Mouse (Mus musculus) liver, adult 2 months (tissue): Measurements from ENCODE around the gene Tnpo2. TPM values are rescaled to one million over a fixed set of nuclear protein-coding genes. Genes with fewer than 3 reads are reported as not detected.

Source experiments
- DNase-seq: peaks from one replicate; pipeline ENCODE4 v3.0.0-alpha.2; 2011; ENCODE audit warnings: low read depth, low spot score; ENCODE audit errors: extremely low read depth
- H3K27ac ChIP-seq: fragments of 200-500 bp; replicated peaks from 2 replicates; pipeline ENCODE4 v1.5.1; 2012; ENCODE audit warnings: low read depth, mild to moderate bottlenecking, control low read depth, inconsistent platforms, low read length; ENCODE audit not compliant: insufficient read depth
- H3K27me3 ChIP-seq: fragments of 200-500 bp; 2 replicates; pipeline ENCODE4 v1.6.1; 2012; ENCODE audit warnings: mild to moderate bottlenecking, moderate library complexity, low read length, inconsistent platforms; ENCODE audit not compliant: control insufficient read depth, insufficient read depth
- H3K36me3 ChIP-seq: fragments of 200-500 bp; 2 replicates; pipeline ENCODE4 v1.6.1; 2012; ENCODE audit warnings: low read length, inconsistent platforms; ENCODE audit not compliant: control insufficient read depth, insufficient read depth
- H3K4me1 ChIP-seq: fragments of 200-500 bp; 2 replicates; pipeline ENCODE4 v1.6.1; 2011; ENCODE audit warnings: low read length; ENCODE audit not compliant: control insufficient read depth, insufficient read depth
- H3K4me3 ChIP-seq: fragments of 200-500 bp; 2 replicates; pipeline ENCODE4 v1.5.1; 2011; ENCODE audit warnings: low read depth, mild to moderate bottlenecking, control low read depth, low read length, moderate library complexity; ENCODE audit not compliant: insufficient read depth
- H3K79me2 ChIP-seq: fragments of 200-500 bp; 2 replicates; pipeline ENCODE4 v1.6.1; 2012; ENCODE audit warnings: inconsistent platforms, mild to moderate bottlenecking, low read length, moderate library complexity; ENCODE audit not compliant: control insufficient read depth, insufficient read depth
- H3K9ac ChIP-seq: fragments of 200-500 bp; 2 replicates; pipeline ENCODE4 v1.6.1; 2012; ENCODE audit warnings: low read depth, mild to moderate bottlenecking, control low read depth, inconsistent platforms, low read length
- CTCF ChIP-seq: fragments of 200-500 bp; IDR thresholded peaks from 2 replicates; pipeline ENCODE4 v1.5.1; 2011; ENCODE audit warnings: low read depth, low read length, control low read depth
- POLR2A ChIP-seq: fragments of 200-500 bp; IDR thresholded peaks from 2 replicates; pipeline ENCODE4 v1.6.1; 2011; ENCODE audit warnings: low read length, control low read depth; ENCODE audit not compliant: insufficient read depth; ENCODE audit errors: extremely low read depth
- WGBS: fragments of 180-500 bp; shearing (Covaris S2); methylation state at CpG from one replicate; pipeline ENCODE4 v1.1.7; 2018; 5-methylcytosine and 5-hydroxymethylcytosine counted together
- polyA plus RNA-seq: library from polyadenylated mRNA; depleted of rRNA; stranded (reverse); fragments of >200 nt; gene quantifications from 2 replicates; pipeline ENCODE4 v1.2.3, GENCODE M21; 2012; rRNA removed
- total RNA-seq: library from RNA; depleted of rRNA; stranded (reverse); fragments of >200 nt; gene quantifications from 2 replicates; pipeline ENCODE4 v1.2.3, GENCODE M21; 2014; rRNA removed

Gene Tnpo2
- 15.4 and 23.3 TPM in 2 replicates for total RNA-seq
- 28.8 and 33.1 TPM in 2 replicates for polyA plus RNA-seq

- TF ChIP-seq POLR2A (0 out of 2 replicates have a peak, but pooled peaks have one; percentile 11), CTCF (no peak)
- under 1% methylated on average over 58 of the region's 59 CpGs for WGBS
- Histone ChIP-seq H3K79me2 (peaks cover 14% of the 10 kb centered on the region; the same call in 1 of the 2 replicates), H3K27me3 (no peaks in the 10 kb centered on the region), H3K9ac (peak within 1 kb of the TSS; percentile 91), H3K27ac (peak within 1 kb of the TSS; percentile 95), H3K36me3 (peaks cover 2% of the 10 kb centered on the region), H3K4me3 (peak within 1 kb of the TSS; percentile 78), H3K4me1 (peaks cover 18% of the 10 kb centered on the region)
- DNase-seq = peak; percentile 95
These were observed at the start of gene Tnpo2 for GRCm38 (mm10) chr8:85036718-85037365. Gene Tnpo2, plus strand, starts transcription at chr8:85036915.

- peaks cover 16% of the 10 kb centered on the region; the same call in 1 of the 2 replicates for H3K4me1 ChIP-seq
- TF ChIP-seq POLR2A = no peak
- TF ChIP-seq CTCF = no peak
- no peaks in the 10 kb centered on the region for H3K79me2 ChIP-seq
- no peak overlapping the region for H3K27ac ChIP-seq
- H3K9ac ChIP-seq = no peak overlapping the region
- H3K36me3 ChIP-seq = no peaks in the 10 kb centered on the region
- no peak for DNase-seq
- H3K27me3 ChIP-seq = no peaks in the 10 kb centered on the region
- H3K4me3 ChIP-seq = no peak overlapping the region
- 90% methylated on average over 5 of the region's 5 CpGs for WGBS
These were observed 49.3 kb upstream of the Tnpo2 start for GRCm38 (mm10) chr8:84987388-84987787.

- no peaks in the 10 kb centered on the region for H3K27me3 ChIP-seq
- WGBS = 95% methylated on average over 2 of the region's 2 CpGs
- H3K79me2 ChIP-seq = no peaks in the 10 kb centered on the region
- no peak overlapping the region for H3K27ac ChIP-seq
- no peak overlapping the region for H3K4me3 ChIP-seq
- no peak overlapping the region for H3K9ac ChIP-seq
- DNase-seq = no peak
- no peaks in the 10 kb centered on the region for H3K36me3 ChIP-seq
- H3K4me1 ChIP-seq = peaks cover 16% of the 10 kb centered on the region; the same call in 1 of the 2 replicates
- TF ChIP-seq POLR2A = no peak
- no peak for TF ChIP-seq CTCF
These were observed 48.8 kb upstream of the Tnpo2 start for GRCm38 (mm10) chr8:84987903-84988302.

DNA sequence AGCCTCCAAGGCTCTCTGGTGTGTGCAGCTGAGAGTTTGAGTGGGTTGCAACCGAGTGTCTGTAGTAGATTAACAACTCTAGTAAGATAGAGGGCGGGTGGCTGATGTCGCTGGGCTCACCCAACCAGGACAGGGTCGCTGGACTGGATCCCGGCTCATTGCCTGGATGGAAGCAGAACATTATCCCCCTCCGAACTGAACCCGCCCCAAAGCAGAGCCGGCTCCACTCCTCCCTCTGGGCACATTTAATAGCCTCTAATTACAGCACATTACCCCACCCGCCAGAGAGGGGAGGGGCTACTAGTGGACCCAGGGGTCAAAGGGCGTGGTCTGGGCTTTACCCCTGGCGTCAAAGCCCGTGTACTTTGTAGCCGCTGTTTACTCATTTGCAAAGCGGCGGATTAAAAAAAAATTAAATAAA is 47.4 kb upstream of the Tnpo2 start:
- H3K9ac ChIP-seq = peak overlapping the region; percentile 39
- peak; percentile 88 for DNase-seq

DNA sequence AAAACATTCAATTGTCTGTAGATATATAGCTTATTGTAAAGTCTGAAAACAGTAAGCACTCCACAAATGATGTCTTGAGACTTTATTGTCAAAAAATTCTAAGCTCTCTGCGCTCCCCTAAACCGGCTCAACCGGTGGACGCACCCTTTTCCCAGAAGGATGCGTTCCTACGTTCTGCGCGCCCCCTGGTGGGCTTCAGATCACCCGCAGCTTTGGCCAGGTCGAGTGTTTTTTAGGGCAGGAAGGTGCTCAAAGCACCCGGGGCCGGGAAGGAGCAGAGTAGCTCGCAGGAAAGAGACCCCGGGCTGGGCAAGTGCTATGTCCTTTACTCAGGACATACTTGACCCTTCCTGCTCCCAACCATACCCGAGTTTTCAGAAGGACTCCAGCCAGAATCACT is 46.9 kb upstream of the Tnpo2 start:
- TF ChIP-seq CTCF (peak; percentile 91), POLR2A (no peak)
- 1% methylated on average over 15 of the region's 15 CpGs for WGBS
- Histone ChIP-seq H3K4me1 (peaks cover 11% of the 10 kb centered on the region; the same call in 1 of the 2 replicates), H3K79me2 (no peaks in the 10 kb centered on the region), H3K36me3 (no peaks in the 10 kb centered on the region), H3K4me3 (peak overlapping the region; percentile 36), H3K27ac (peak overlapping the region; percentile 86), H3K9ac (peak overlapping the region; percentile 68), H3K27me3 (no peaks in the 10 kb centered on the region)
- peak; percentile 74 for DNase-seq

More for the DNA sequence above, 47.4 kb upstream of the Tnpo2 start:
- TF ChIP-seq CTCF (no peak), POLR2A (0 out of 2 replicates have a peak, but pooled peaks have one; percentile 11)
- Histone ChIP-seq H3K4me3 (peak overlapping the region; percentile 13; the same call in 1 of the 2 replicates), H3K27me3 (no peaks in the 10 kb centered on the region), H3K36me3 (no peaks in the 10 kb centered on the region), H3K79me2 (no peaks in the 10 kb centered on the region), H3K4me1 (peaks cover 13% of the 10 kb centered on the region; the same call in 1 of the 2 replicates), H3K27ac (peak overlapping the region; percentile 67)
- WGBS = 8% methylated on average over 15 of the region's 15 CpGs

GRCm38 (mm10) chr8:84990349-84990748 is 46.4 kb upstream of the Tnpo2 start, which contains the start of gene Hook2:
Gene Hook2, plus strand, starts transcription at chr8:84990603.
- TF ChIP-seq POLR2A (peak; percentile 56; the same call in 1 of the 2 replicates), CTCF (peak; percentile 99)
- H3K27me3 ChIP-seq = no peaks in the 10 kb centered on the region
- H3K27ac ChIP-seq = peak within 1 kb of the TSS; percentile 86
- no peaks in the 10 kb centered on the region for H3K36me3 ChIP-seq
- peak; percentile 94 for DNase-seq
- no peaks in the 10 kb centered on the region for H3K79me2 ChIP-seq
- peak within 1 kb of the TSS; percentile 85 for H3K9ac ChIP-seq
- peak within 1 kb of the TSS; percentile 73 for H3K4me3 ChIP-seq
- under 1% methylated on average over 28 of the region's 28 CpGs for WGBS
- peaks cover 11% of the 10 kb centered on the region; the same call in 1 of the 2 replicates for H3K4me1 ChIP-seq
